Mouse (Mus musculus): Measurements from ENCODE around the gene Rybp. TPM values are rescaled to one million over a fixed set of nuclear protein-coding genes. Genes with fewer than 3 reads are reported as not detected.
A peak's percentile ranks its signal among the peaks of the same experiment; 100 is the strongest.

Gene Rybp
- polyA plus RNA-seq, 1 experiment from 2014 or later: 13.7 TPM

- ATAC-seq (ENCODE audit: insufficient read depth) (no peak), DNase-seq (no peak)
- H3K9ac ChIP-seq: no peak overlapping the region
- 49% methylated on average over 7 of the region's 7 CpGs for WGBS
- H3K27me3 ChIP-seq (ENCODE audit: insufficient read depth, low read length): no peaks in the 10 kb centered on the region
- H3K4me3 ChIP-seq (ENCODE audit: low read depth, low read length): no peak overlapping the region
- no peak overlapping the region for H3K27ac ChIP-seq (ENCODE audit: low read depth)
- no peak overlapping the region for H3K4me2 ChIP-seq
- peaks cover 52% of the 10 kb centered on the region for H3K4me1 ChIP-seq (ENCODE audit: insufficient read depth)
- no peaks in the 10 kb centered on the region for H3K36me3 ChIP-seq (ENCODE audit: insufficient read depth)
- TF ChIP-seq CTCF (IDR thresholded peaks at IDR 0.05; ENCODE audit: low read depth): no peak
- H3K9me3 ChIP-seq (ENCODE audit: low read depth, low read length): no peaks in the 10 kb centered on the region
Measured at GRCm38 (mm10) chr6:100193760-100194159, 93.5 kb downstream of the Rybp start.

DNA sequence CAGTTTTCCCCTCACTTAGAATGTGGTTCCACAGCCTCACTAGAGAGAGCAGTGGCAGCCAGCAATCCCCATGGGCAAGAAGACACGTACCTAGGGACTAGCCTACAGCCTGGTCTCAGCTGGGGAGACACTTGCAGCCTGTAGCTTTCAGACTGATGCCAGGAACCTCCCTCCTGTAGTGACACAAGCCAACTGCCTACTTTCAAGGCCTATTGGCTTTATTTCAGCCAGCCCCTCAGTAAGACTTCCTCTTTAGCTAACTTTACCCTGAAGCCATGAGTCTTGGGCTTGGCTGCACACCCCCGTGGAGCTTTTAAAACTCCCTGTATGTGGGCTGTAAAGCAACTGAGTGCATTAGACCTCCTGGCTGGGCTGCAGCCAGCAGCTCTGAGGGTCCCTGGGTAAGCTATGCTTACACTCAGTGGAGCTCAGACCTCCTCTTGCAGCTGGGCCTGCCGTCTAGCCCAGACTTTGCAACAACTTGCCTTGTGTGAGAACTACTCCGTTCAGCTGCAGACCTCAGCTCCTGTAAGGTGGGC lies 94.5 kb downstream of the Rybp start:
- WGBS: 45% methylated on average over 4 of the region's 4 CpGs
- ATAC-seq (ENCODE audit: insufficient read depth): no peak
- no peak for DNase-seq
- TF ChIP-seq CTCF (IDR thresholded peaks at IDR 0.05; ENCODE audit: low read depth): no peak
- H3K36me3 ChIP-seq (ENCODE audit: insufficient read depth): no peaks in the 10 kb centered on the region
- H3K4me2 ChIP-seq: no peak overlapping the region
- H3K27me3 ChIP-seq (ENCODE audit: insufficient read depth, low read length): no peaks in the 10 kb centered on the region
- no peak overlapping the region for H3K4me3 ChIP-seq (ENCODE audit: low read depth, low read length)
- no peak overlapping the region for H3K9ac ChIP-seq
- no peaks in the 10 kb centered on the region for H3K9me3 ChIP-seq (ENCODE audit: low read depth, low read length)
- H3K27ac ChIP-seq (ENCODE audit: low read depth): peak overlapping the region; percentile 25; the same call in 1 of the 2 replicates
- H3K4me1 ChIP-seq (ENCODE audit: insufficient read depth): peaks cover 47% of the 10 kb centered on the region

- no peak overlapping the region for H3K27ac ChIP-seq (ENCODE audit: low read depth)
- H3K4me2 ChIP-seq: no peak overlapping the region
- peaks cover 33% of the 10 kb centered on the region for H3K4me1 ChIP-seq (ENCODE audit: insufficient read depth)
- ATAC-seq (ENCODE audit: insufficient read depth) (no peak), DNase-seq (no peak)
- no peak overlapping the region for H3K9ac ChIP-seq
- no peak overlapping the region for H3K4me3 ChIP-seq (ENCODE audit: low read depth, low read length)
- H3K36me3 ChIP-seq (ENCODE audit: insufficient read depth): no peaks in the 10 kb centered on the region
- no peaks in the 10 kb centered on the region for H3K27me3 ChIP-seq (ENCODE audit: insufficient read depth, low read length)
- no peak for TF ChIP-seq CTCF (IDR thresholded peaks at IDR 0.05; ENCODE audit: low read depth)
- 77% methylated on average over 15 of the region's 15 CpGs for WGBS
- H3K9me3 ChIP-seq (ENCODE audit: low read depth, low read length): no peaks in the 10 kb centered on the region
Measured at GRCm38 (mm10) chr6:100190803-100191559, 96.3 kb downstream of the Rybp start.

DNA sequence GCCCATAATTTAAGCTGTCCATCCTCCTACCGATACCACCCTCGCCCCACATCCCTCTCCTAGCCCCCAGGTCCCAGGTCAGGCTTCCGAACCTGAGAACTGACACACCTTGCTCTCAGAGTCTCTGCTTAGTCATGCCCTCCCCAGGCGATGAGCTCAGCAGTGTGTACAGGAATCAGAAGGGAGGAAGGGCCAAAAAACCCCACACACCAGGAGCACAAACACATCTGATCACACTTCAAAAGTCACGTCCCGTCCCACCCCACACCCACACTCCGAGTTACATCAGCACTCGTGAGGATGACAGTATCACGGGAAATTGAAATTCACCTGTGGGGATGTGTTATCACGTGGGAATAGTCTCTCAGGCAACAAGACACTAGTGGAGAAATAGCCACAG lies 97.0 kb downstream of the Rybp start:
- Histone ChIP-seq H3K27me3 (ENCODE audit: insufficient read depth, low read length) (no peaks in the 10 kb centered on the region), H3K4me2 (no peak overlapping the region), H3K9me3 (ENCODE audit: low read depth, low read length) (no peaks in the 10 kb centered on the region), H3K4me3 (ENCODE audit: low read depth, low read length) (no peak overlapping the region), H3K9ac (no peak overlapping the region), H3K4me1 (ENCODE audit: insufficient read depth) (peaks cover 29% of the 10 kb centered on the region), H3K27ac (ENCODE audit: low read depth) (no peak overlapping the region), H3K36me3 (ENCODE audit: insufficient read depth) (no peaks in the 10 kb centered on the region)
- WGBS: 77% methylated on average over 10 of the region's 10 CpGs
- ATAC-seq (ENCODE audit: insufficient read depth): no peak
- no peak for DNase-seq
- no peak for TF ChIP-seq CTCF (IDR thresholded peaks at IDR 0.05; ENCODE audit: low read depth)

DNA sequence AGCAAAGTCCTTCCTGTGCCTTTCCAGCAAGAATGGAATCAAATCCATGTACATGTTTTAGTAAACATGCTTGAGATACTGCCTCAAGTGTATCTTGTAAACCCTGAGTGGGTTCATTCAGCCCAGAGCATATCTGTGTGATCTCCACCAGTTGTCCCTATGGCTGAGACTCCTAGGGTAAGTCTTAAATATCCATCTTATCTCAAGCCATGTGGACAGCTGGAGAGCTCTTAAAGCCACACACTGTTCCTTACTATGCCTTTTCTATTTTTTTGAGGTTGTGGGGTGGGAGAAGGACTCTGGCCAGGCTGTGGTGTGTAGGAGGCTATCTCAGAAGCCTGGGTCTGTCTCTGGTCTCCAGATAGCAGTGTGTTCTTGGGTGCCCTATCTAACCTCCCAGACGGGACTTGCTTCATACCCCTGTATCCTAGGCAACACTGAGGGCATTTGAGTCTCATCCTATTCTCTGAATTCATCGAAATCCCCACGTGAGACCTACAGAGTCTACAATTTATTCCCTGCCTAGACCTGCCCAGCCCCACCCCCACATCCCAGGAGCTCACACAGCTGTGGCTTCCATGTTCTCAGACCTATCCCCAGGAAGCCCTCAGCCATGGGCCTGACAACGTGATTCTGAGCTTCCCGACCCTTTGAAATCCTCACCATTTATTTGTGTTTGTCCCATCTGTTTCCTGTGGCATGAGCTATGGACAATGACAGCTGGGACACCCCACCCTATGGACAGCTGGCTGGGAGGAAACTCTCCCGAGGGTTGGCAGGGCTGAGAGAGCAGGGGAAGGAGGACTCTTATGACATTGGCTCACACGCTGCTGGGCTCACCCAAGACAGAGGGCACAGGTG lies 98.2 kb downstream of the Rybp start:
- no peak overlapping the region for H3K4me3 ChIP-seq (ENCODE audit: low read depth, low read length)
- no peaks in the 10 kb centered on the region for H3K9me3 ChIP-seq (ENCODE audit: low read depth, low read length)
- H3K27me3 ChIP-seq (ENCODE audit: insufficient read depth, low read length): no peaks in the 10 kb centered on the region
- 35% methylated on average over 7 of the region's 7 CpGs for WGBS
- H3K27ac ChIP-seq (ENCODE audit: low read depth): no peak overlapping the region
- H3K4me2 ChIP-seq: no peak overlapping the region
- H3K9ac ChIP-seq: no peak overlapping the region
- TF ChIP-seq CTCF (IDR thresholded peaks at IDR 0.05; ENCODE audit: low read depth): no peak
- H3K36me3 ChIP-seq (ENCODE audit: insufficient read depth): no peaks in the 10 kb centered on the region
- ATAC-seq (ENCODE audit: insufficient read depth) (peak; percentile 54), DNase-seq (peak; percentile 60)
- H3K4me1 ChIP-seq (ENCODE audit: insufficient read depth): peaks cover 17% of the 10 kb centered on the region

GRCm38 (mm10) chr6:100187821-100188220 lies 99.5 kb downstream of the Rybp start:
- no peaks in the 10 kb centered on the region for H3K36me3 ChIP-seq (ENCODE audit: insufficient read depth)
- no peak for ATAC-seq (ENCODE audit: insufficient read depth)

DNA sequence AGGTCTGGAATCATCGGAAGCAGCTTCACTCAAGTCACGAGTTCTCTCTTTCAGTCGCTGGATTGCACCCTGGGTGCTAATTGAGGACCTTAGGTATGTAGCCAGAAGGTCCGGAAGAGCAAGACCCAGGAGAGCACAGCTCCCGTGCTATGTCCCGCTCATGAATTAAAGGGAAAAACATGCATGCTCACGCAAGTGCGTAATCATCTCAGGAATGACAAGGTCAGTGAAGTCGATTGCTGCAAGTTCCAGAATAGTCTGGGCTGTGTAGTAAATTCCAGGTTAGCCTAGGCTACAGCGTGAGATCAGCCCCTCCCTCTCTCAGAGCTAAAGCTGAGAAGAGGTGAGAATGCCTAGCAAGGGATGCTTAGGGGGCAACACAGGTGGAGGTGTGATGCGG lies 100.5 kb downstream of the Rybp start:
- no peak overlapping the region for H3K9ac ChIP-seq
- no peak overlapping the region for H3K4me2 ChIP-seq
- no peak overlapping the region for H3K27ac ChIP-seq (ENCODE audit: low read depth)
- H3K4me3 ChIP-seq (ENCODE audit: low read depth, low read length): no peak overlapping the region
- no peaks in the 10 kb centered on the region for H3K9me3 ChIP-seq (ENCODE audit: low read depth, low read length)
- peaks cover 3% of the 10 kb centered on the region; the same call in 1 of the 2 replicates for H3K4me1 ChIP-seq (ENCODE audit: insufficient read depth)
- no peaks in the 10 kb centered on the region for H3K36me3 ChIP-seq (ENCODE audit: insufficient read depth)
- ATAC-seq (ENCODE audit: insufficient read depth) (no peak), DNase-seq (no peak)
- WGBS: 75% methylated on average over 11 of the region's 11 CpGs
- TF ChIP-seq CTCF (IDR thresholded peaks at IDR 0.05; ENCODE audit: low read depth): no peak
- H3K27me3 ChIP-seq (ENCODE audit: insufficient read depth, low read length): no peaks in the 10 kb centered on the region

More at GRCm38 (mm10) chr6:100187821-100188220, 99.5 kb downstream of the Rybp start:
- no peak overlapping the region for H3K4me2 ChIP-seq
- no peak overlapping the region for H3K4me3 ChIP-seq (ENCODE audit: low read depth, low read length)
- 45% methylated on average over 6 of the region's 6 CpGs for WGBS
- H3K27me3 ChIP-seq (ENCODE audit: insufficient read depth, low read length): no peaks in the 10 kb centered on the region
- H3K9me3 ChIP-seq (ENCODE audit: low read depth, low read length): no peaks in the 10 kb centered on the region
- TF ChIP-seq CTCF (IDR thresholded peaks at IDR 0.05; ENCODE audit: low read depth): no peak
- H3K27ac ChIP-seq (ENCODE audit: low read depth): no peak overlapping the region
- H3K9ac ChIP-seq: no peak overlapping the region
- H3K4me1 ChIP-seq (ENCODE audit: insufficient read depth): peaks cover 6% of the 10 kb centered on the region; the same call in 1 of the 2 replicates
- no peak for DNase-seq

Data from lung, embryonic 14.5 days (tissue).